Mouse (Mus musculus) c-Kit-positive CD71-negative TER-119-negative erythroid progenitor cells, embryonic 14.5 days (primary cell): Measurements from ENCODE around the gene Fancg.

Experiments used
- DNase-seq: peaks from one replicate; pipeline ENCODE4 v3.0.0-alpha.2; 2013; ENCODE audit warnings: low read depth

Fancg gene

GRCm38 (mm10) chr4:43010161-43011038, at the start of gene Fancg:
Fancg (minus strand) TSS chr4:43010506.
- peak; percentile 70 for DNase-seq

- no peak for DNase-seq
Measured at GRCm38 (mm10) chr4:43059697-43060096, 49.4 kb upstream of the Fancg start.

- DNase-seq = peak; percentile 82
Measured at GRCm38 (mm10) chr4:43058753-43059654, 48.7 kb upstream of the Fancg start, which contains the start of gene Unc13b. Unc13b (plus strand) TSS chr4:43058953.

GRCm38 (mm10) chr4:43058392-43058752, 48.1 kb upstream of the Fancg start:
- no peak for DNase-seq

- no peak for DNase-seq
Measured at GRCm38 (mm10) chr4:43057654-43058053, 47.3 kb upstream of the Fancg start.

GRCm38 (mm10) chr4:43052627-43053026, 42.3 kb upstream of the Fancg start:
- DNase-seq = no peak

- DNase-seq = no peak
Measured at GRCm38 (mm10) chr4:43047231-43047630, 36.9 kb upstream of the Fancg start.

- no peak for DNase-seq
Measured at GRCm38 (mm10) chr4:43046607-43047006, 36.3 kb upstream of the Fancg start.

GRCm38 (mm10) chr4:43045659-43046302, 35.5 kb upstream of the Fancg start, which contains the start of gene Fam214b:
Fam214b (minus strand) TSS chr4:43046220.
- DNase-seq = peak; percentile 93

- no peak for DNase-seq
Measured at GRCm38 (mm10) chr4:43045285-43045658, 35.0 kb upstream of the Fancg start.

- DNase-seq = no peak
Measured at GRCm38 (mm10) chr4:43044673-43045072, 34.4 kb upstream of the Fancg start.

GRCm38 (mm10) chr4:43043644-43044357, 33.5 kb upstream of the Fancg start:
- DNase-seq = no peak

GRCm38 (mm10) chr4:43040881-43041547, 30.7 kb upstream of the Fancg start:
- no peak for DNase-seq

GRCm38 (mm10) chr4:43040114-43040572, 29.8 kb upstream of the Fancg start:
- peak; percentile 97 for DNase-seq

GRCm38 (mm10) chr4:43039609-43040008, 29.3 kb upstream of the Fancg start:
- DNase-seq = no peak

GRCm38 (mm10) chr4:43038567-43039495, 28.5 kb upstream of the Fancg start:
- DNase-seq = no peak

GRCm38 (mm10) chr4:43037860-43038566, 27.7 kb upstream of the Fancg start:
- DNase-seq = no peak

GRCm38 (mm10) chr4:43036356-43036755, 26.1 kb upstream of the Fancg start:
- DNase-seq = no peak

- no peak for DNase-seq
Measured at GRCm38 (mm10) chr4:43035851-43036250, 25.5 kb upstream of the Fancg start.
